Mouse (Mus musculus) bone marrow macrophage, adult 2 months (primary cell): ENCODE results near the gene Pak6.

ENCODE experiments used
- CTCF ChIP-seq: IDR thresholded peaks from 2 replicates; pipeline ENCODE4 v1.5.1; 2012; ENCODE audit warnings: low read depth, mild to moderate bottlenecking, low read length, moderate library complexity
- POLR2A ChIP-seq: IDR thresholded peaks from 2 replicates; pipeline ENCODE4 v1.6.1; 2012; ENCODE audit warnings: mild to moderate bottlenecking, low read depth, low read length, borderline replicate concordance

- no peak for TF ChIP-seq CTCF
- no peak for TF ChIP-seq POLR2A
Measured at GRCm38 (mm10) chr2:118659077-118659476, 4.0 kb upstream of the Pak6 start.
